Mouse (Mus musculus) urinary bladder, postnatal 36 days (tissue): Measurements from ENCODE around the gene Mael.
A peak's percentile ranks its signal among the peaks of the same experiment; 100 is the strongest.

Source experiments
- DNase-seq, 2 experiments: peaks; one replicate each; pipeline ENCODE4 v3.0.0; 2022; ENCODE audit warnings: low spot score in 2 of 2, mixed read lengths in 1 of 2

The Mael gene

DNA sequence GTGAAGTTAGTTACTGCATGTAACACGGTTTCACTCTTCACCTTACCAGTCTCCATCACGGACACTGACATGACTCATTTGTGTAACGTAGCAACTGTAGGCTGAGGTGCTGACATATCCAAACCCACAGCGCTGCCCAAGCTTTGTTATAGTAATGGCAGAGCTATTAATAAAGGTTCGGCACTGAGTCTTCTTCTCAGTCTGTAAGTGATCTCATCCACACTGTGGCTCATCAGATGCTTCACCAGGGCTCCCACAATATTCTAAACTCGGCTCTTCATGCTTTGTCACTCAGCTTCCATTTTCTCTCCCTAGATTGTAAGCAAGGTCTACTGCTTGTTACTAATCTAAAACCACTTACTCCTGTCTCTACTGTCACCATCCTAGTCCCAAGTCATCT, 29.2 kb downstream of the Mael start:
- DNase-seq = no peak

DNA sequence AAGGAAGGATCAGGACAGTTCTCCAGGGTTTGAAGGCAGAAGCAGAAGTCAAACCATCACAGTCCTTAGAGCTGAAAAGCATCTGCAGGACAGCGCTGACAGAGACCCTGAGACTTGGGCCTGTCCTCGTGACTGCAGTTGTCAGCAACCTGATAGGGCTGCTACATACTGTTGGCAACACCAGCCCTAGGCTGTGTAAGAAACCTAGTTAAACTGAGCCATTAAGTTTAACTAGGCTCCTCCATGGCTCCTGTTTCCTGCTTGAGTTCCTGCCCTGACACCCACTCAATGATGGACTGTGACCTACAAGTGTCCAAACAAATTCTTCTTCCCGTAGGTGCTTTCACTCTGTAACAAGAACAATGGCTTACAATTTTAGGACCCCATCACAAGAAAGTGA, 33.4 kb downstream of the Mael start:
- DNase-seq = no peak

DNA sequence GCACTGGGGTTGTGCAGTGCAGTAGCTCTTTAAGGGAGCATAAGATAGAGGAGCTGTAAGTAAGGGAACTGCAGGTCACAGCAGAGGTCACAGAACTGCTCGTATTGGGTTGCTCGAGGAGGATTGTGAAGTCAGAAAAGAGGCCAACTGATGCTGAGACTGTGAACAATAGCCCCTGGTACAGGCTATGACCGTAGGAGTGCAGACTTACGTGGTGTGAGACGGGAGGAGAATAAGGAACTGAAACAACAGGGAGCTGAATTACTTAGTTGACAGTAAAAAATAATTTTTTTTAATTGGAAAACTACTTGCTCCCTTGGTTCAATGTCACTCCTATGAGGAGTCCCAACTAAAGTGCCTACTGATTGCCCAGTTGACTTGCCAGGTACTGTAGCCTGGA, 34.4 kb downstream of the Mael start:
- DNase-seq = no peak

DNA sequence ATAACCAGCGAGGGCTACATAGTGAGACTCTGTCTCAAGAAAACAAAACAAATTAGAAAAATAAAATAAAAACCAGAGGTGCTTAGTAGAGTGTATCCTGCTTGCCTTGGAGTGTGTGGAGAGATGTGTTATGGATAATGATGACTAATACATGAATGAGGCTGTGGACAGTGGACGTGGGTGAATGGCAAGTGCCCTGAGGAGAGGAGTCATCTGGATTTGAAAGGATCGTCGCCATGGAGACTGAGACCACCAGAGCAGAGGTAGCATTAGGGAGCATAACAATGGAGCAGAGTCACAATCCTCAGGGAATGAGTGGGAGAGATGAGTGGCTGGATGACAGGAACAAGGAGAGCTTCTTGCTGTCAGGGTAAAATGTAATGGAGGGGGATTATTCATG, 48.7 kb downstream of the Mael start:
- no peak for DNase-seq

DNA sequence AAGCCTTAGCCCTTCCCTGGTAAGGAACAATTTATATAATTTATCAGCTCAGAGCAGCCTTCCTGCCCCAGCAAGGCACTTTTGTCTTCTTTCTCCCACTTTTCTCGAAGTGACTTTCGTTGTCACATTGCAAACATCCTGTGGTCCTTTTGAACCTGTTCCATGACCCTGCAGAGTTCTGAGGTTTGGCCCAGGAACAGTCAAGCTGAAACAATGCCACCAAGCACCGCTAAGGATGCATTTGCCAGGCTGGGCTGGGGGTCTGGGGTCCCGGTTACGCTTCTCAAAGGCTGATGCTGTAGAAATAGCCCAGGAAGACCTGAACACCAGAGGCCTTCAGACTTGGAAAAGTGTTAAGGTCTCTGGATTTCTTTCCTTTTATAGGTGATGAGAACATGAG, 53.2 kb downstream of the Mael start:
- DNase-seq = no peak

DNA sequence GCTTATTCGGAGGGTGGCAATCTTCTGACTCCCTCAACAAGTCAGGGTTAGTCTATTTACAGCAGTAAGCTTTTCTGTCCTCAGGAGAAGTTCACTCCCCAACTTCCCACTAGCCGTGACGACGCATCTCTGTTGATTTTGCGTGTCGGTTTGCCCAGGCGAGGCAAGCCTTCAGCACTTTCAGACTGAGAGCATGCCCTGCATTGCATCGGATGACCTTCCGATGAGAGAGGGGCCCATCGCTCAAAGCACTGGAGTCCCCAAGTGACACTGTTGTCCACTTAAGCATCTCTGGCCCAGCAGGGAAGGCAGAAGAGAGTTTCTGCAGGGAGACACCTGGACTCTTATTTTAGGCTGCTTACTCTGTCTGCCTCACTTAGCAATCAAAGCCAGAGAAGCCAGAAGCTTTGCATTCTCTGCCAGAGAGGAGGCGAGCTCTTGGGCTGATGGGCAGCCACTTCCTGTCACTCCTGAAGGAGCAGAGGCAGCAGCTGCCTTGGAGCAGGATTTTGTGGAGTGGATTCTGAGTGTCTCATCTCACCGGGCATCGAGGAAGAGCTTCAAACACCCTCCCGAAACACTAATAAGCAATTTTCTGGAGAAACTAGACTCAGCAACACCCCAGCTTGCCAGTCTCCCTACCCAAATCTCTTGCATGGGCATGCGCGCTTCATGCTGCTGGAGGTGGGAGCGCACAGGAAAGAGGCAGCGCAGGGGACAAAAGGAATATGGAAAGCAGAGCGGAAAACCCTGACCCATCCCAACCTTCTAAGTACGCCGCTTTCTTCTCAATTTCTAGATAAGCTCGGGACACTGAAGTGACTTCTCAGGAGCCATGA, 53.9 kb downstream of the Mael start:
- DNase-seq = no peak

DNA sequence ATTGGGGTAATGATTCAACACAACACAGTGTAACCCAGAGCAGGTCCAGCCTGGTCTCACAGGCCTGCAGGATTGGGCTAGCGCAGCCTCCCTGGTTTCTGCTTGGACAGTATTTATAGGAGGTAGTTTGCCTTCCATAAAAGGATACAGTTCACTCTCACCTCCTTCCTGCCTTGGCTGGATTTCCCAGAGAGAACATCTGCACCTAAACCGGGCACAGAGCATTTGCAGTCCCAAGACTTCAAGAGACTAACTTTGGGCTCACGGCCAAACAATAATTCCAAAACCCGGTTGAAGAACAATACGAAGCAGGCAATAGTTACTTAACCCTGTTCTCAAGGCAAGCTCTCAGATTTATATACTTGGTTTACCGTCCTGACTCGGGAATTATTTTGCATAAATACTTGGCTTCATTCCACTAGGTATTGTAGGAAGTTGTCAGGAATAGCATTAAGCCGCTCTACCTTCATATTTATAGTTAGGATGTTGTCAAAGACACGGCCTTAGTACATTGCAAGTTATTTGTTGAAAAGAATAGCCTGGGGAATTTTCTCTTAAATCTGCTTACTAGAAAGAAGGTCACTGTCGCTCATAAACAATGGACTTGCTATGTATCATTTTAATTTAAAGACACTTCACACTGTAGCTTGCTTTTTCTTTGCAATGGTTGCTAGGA, 55.5 kb downstream of the Mael start:
- DNase-seq = no peak

DNA sequence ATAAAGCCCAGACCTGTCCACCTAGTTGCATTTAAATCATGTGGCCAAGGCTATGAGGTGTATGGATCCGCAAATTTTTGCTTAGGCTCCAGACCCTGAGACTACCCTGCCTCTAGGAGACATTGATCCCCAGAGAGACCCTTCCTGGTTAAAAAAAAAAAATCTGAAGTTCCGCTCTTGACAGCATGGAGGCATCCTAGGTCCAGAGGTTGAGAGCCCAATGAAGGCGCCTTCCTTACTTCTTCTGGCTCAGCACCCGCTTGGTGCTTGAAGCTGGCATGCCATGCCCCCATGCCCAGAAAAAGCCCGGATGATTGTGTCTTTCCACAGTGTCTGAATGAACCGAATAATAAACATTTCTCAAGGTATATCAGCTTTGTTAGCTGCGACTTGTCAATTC, 57.0 kb downstream of the Mael start:
- DNase-seq = no peak

DNA sequence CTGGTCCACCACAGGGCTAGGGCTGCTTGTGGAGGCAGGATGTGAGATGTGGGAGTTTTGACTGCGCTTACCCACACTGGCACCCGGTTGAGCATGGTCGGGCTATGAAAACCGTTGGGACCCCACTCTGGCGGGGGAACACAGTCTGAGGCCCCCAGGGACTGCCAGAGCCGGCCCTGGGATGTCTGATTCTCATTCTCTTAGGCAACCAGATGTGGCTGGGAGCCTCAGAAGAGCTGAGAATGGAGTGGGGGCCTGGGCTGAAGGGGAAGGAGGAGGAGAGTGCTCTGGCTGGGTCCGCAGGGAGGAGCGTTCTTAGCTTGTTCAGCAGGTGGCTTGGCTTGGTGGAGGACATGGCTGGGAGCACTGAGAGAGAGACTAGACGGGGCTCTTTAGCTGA, 64.9 kb downstream of the Mael start:
- DNase-seq = no peak

DNA sequence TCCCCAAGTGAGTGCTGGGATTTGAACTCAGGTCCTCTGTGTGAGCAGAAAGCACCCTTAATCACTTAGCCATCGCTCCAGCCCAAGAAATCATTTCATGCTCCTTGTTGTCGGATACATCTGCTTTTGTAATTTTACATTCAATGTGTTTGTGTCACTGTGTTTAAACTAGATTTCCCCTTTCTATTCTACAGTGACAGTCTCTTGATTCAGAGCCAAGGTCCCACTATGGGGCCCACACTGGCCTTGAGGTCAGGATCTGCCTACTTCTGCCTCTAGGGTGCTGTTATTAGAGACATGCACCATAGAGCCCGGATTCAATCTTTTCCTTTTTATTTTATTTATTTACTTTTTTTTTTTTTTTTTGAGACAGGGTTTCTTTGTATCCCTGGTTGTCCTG, 65.6 kb downstream of the Mael start:
- DNase-seq = no peak

DNA sequence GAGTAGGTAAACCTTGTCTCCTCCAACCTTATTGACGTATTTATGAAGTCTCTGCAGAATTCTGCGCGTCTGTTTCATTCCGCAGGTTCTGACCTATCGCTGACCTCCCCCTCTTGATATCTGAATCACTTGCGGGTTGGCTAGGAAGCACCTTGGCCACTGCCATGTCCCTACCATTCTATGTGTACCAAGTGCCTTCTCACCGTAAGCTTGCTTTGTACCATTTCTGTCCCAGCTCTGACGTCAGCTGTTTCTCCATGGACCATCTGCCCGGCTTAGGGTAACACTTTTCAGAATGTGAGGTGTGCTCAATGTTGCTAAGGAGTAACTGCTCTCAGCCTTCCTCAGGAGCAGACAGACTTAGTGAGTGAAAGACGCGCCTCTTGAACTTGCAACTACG, 67.7 kb downstream of the Mael start:
- no peak for DNase-seq

DNA sequence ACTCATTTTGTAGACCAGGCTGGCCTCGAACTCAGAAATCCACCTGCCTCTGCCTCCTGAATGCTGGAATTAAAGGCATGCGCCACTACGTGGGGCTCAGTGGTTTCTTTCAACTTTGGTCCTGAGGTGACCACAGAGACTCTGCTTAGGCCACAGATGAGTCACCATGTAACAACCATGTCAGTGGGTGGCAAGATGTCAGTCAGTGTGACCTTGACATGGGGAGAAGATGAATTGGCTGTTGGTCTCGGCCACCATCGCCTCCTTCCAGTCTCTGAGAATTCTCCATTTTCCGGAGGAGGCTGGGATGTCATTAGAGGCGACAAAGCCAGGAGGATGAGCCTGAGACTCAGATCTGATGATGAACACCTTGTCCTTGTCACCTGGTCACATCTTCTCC, 68.8 kb downstream of the Mael start:
- DNase-seq = no peak

DNA sequence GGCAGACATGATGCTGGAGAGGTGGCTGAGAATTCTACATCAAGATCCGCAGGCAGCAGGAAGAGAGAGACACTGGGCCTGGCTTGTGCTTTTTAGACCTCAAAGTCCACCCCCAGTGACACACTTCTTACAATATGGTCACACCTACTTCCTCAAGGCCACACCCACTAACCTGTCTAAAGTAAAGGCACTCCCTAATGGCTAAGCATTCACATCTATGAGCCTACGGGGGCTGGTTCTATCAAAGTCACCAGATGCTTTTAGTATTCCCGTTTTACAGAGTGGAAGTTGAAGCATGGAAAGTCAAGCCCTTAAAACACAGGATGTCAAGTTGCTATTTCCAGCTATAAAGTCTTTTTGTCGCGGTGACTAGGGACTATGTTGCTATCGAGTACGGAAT, 70.5 kb downstream of the Mael start:
- no peak for DNase-seq

DNA sequence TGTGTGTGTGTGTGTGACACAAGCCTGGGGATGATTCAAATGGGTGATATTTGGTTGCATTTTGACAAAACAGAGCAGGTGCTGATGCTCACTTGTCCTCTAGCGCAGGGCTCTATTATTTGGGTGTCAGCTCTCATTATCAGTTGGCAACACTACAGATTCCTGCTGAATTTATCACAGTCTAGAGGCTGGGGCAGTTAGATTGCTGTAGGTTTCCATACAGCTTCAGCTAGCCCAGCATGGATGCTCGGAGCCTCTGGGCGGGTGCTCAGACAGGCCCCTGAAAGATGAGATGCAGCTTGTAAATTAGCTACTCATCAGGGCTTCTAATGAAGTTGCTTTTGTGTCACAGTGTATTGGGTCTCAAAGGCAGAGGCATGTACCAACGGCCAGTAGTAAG, 71.1 kb downstream of the Mael start:
- no peak for DNase-seq

DNA sequence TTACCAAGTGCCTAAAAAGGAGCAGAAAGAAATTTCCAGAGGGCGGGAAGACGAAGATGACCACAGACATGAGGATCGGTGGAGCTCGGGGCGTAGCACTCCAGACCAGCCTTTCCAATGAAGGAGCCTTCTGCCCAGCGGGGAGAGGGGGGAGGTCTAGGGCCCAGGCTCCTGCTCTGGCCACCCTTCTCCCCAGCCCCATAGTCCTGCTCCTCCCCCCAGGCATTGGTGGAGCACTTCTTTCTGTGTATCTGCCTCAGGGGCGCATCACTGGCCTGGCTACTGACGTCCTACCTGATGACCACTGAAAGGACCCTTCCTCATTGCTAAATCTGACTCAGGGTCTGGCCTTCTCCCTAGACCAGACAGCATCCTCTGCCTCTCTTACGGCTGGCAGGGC, 73.4 kb downstream of the Mael start:
- DNase-seq = no peak

DNA sequence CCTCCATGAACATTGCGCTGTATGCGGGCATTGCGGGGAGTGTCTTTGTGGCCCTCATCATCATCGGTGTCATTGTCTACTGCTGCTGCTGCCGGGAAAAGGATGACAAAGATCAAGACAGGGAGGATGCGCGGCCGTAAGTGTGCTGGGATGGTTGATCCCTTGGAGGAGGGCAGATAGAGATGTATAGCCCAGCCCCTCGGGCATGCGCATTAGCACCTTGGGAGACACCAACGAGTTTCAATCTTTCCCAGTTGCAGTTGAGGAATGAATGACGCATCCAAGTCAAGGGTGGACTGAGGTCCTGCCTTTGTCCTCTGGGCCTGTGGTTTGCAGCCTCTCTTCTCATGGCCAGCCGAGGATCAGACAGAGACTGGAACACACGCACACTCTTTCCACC, 74.0 kb downstream of the Mael start:
- no peak for DNase-seq

DNA sequence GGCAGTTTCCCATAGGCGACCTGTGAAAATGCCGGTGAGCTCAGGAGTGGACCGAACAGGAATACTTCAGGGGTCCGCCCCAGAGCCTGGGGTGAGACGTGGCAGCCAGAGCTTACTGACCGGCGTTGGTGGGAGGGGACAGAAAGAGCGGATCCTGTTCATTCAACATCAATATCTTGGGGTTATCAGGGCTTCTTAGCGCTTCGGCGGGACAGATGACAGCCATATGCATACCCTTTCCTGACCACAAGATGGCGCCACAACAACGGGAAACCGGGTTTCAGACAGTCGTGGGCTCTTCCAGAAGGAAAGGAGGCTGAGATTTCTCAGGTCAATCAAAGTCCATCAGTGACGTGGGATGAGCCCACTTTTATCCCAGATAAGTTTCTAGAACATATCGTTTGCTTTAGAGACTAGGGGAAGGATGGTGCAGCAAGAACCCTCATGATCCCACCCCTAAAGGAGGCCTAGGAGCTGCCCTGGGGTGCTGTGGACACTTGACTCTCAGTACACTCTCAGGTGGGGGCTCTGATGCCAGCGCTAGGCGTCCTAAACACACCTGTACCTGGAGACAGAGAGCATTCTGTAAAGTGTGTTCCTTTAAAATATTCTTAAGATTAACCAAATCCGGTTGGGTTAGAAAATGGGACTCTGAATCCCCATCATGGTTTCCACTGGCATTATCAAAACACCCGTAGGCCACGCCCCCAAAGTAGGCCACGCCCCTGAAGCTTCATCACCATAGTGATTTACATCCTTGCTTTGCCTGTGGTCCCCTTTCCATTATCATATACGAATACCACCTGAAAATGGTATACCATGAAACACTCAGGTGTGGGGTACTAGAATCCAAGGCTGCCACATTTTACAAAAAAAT, 77.7 kb downstream of the Mael start:
- peak; percentile 53 to 54 for DNase-seq

DNA sequence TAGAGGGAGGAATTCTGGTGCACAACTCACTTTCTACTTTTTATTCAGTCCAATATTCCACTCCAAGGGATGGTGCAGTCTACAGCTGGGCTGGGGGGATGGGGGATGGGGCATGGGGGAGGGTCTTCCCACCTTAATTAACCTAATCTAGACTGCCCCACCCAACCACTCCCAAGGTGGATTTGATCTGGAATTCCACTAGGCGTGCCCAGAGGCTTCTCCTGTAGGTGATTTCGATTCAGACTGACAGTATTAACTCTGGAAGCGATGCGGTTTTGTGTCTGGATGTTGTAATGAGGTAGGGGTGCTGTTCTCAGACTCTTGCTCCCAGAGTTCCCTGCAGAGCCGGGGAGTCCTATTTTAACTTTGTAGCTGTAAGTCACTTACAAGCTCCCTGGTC, 78.4 kb downstream of the Mael start:
- DNase-seq = no peak

DNA sequence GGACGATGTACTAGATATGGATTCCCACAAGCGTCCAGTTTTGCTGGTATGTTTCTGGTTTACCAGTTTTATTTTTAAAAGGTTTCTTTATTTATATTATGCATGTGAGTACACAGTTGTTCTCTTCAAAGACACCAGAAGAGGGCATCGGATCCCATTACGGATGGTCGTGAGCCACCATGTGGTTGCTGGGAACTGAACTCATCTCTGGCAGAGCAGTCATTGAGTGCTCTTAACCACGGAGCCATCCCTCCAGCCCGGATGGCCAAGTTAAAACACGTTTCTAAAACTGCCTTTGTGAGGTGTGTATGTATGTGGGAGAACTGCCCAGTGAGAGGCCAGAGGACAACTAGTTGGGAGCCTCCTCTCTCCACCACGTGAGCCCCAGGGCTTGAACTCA, 79.9 kb downstream of the Mael start:
- no peak for DNase-seq

DNA sequence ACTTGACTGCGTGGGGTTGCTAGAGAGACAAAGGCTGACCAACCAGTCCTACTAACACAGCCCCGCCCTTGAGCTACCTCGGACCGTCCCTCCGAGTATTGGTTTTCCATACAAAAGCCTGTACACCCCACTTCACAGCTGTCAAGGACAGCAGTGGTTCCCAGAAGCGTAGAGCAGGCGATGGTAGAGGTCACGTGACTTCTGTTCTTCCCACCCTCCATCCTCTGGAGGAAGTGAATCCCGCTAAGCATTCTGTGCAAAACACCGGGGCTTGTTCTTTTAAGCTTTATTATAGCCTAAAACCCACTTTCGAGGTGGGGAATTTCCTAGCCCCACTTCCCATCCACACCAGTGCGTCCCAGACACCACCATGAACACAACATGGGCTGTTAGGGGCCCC, 80.8 kb downstream of the Mael start:
- no peak for DNase-seq

DNA sequence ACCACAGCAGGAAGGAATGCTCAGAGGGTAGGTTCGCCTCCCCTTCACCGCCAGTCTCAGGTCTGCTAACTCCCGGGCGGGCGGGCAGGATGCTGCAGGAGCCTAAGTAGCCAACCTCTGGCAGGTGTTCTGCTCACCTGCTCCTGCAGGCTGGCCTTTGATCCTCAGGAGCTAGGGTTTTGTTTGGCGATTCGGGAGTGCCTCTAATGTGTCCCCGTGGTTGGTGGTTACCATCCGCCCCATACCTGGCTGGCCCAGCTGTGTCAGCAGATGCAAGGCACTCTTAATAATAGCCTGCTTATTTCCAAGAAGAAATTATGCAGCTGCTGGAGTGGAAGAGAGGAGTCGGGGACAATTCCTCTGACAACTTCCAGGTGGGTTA, 83.4 kb downstream of the Mael start:
- no peak for DNase-seq
